Mouse (Mus musculus): ENCODE measurements at regions not wholly inside any gene's neighbourhood (a gene's known extent, or its start where the extent isn't known, plus 50 kb on each side); places are given as distances from the start of the nearest gene placed in this dataset.

DNA sequence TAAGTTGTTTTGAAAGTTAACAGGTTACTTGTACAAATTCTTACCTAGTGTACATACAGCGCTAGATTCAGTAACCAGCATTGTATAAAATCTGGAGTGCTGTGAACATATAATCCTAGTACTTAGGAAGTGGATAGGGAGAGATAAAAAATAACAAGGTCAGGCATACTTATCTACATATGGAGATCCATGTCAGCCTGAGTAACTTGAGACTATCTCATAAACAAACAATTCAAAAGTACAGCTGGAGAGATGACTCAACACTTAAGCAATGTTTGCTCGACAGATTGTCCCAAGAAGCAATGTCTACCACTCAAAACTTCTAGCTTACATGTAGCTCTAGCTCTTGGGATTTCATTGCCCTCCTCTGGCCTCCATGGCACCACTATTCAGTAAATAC, 280.9 kb downstream of the Sgo2b start:
- H3K4me1 ChIP-seq (ENCODE audit: control insufficient read depth, insufficient read depth, low read length) = no peaks in the 10 kb centered on the region
- no peaks in the 10 kb centered on the region for H3K9me3 ChIP-seq (ENCODE audit: control insufficient read depth, low read length)
- no peak overlapping the region for H3K9ac ChIP-seq (ENCODE audit: low read depth, low read length)
- peak; percentile 62; the same call in 1 of the 2 replicates for ATAC-seq
- H3K4me3 ChIP-seq (ENCODE audit: low read length) = no peak overlapping the region
- H3K4me2 ChIP-seq (ENCODE audit: low read depth, low read length) = no peak overlapping the region
- 49% methylated on average over 2 of the region's 2 CpGs for WGBS
- no peak overlapping the region for H3K27ac ChIP-seq (ENCODE audit: low read length)
- H3K27me3 ChIP-seq (replicated peaks; ENCODE audit: control insufficient read depth, insufficient read depth, low read length) = no peaks in the 10 kb centered on the region
- no peaks in the 10 kb centered on the region for H3K36me3 ChIP-seq (ENCODE audit: control insufficient read depth, insufficient read depth, low read length)
